Mouse (Mus musculus) midbrain, embryonic 11.5 days (tissue): ENCODE results near the gene Trim11. TPM values are rescaled to one million over a fixed set of nuclear protein-coding genes. Genes with fewer than 3 reads are reported as not detected.
A peak's percentile ranks its signal among the peaks of the same experiment; 100 is the strongest.

Source experiments
- ATAC-seq: fragments of 200-750 bp; cut with Nextera tagmentation; 2 replicates; pipeline ENCODE4 v1.8.0; 2017; ENCODE audit warnings: moderate TSS enrichment, moderate library complexity; ENCODE audit not compliant: low FRiP score
- DNase-seq: peaks from one replicate; pipeline ENCODE4 v3.0.0; 2015; ENCODE audit warnings: low spot score; ENCODE audit errors: missing footprints
- H3K27ac ChIP-seq: fragments of 300-500 bp; sonication (generic); 2 replicates; pipeline ENCODE4 v1.5.1; 2014; ENCODE audit warnings: low read depth, low read length
- H3K27me3 ChIP-seq: fragments of 300-500 bp; sonication (generic); 2 replicates; pipeline ENCODE4 v1.6.1; 2014; ENCODE audit warnings: mild to moderate bottlenecking, low read length, moderate library complexity, mixed read lengths; ENCODE audit not compliant: control insufficient read depth, insufficient read depth
- H3K36me3 ChIP-seq: fragments of 300-500 bp; sonication (generic); 2 replicates; pipeline ENCODE4 v1.6.1; 2014; ENCODE audit warnings: mild to moderate bottlenecking, low read length, moderate library complexity, mixed read lengths; ENCODE audit not compliant: control insufficient read depth, insufficient read depth
- H3K4me1 ChIP-seq: fragments of 300-500 bp; sonication (generic); 2 replicates; pipeline ENCODE4 v1.6.1; 2014; ENCODE audit warnings: low read length; ENCODE audit not compliant: control insufficient read depth, insufficient read depth
- H3K4me2 ChIP-seq: fragments of 300-500 bp; sonication (generic); 2 replicates; pipeline ENCODE4 v1.6.1; 2014; ENCODE audit warnings: mild to moderate bottlenecking, moderate library complexity
- H3K4me3 ChIP-seq: fragments of 300-500 bp; sonication (generic); 2 replicates; pipeline ENCODE4 v1.5.1; 2014; ENCODE audit warnings: low read depth, low read length
- H3K9ac ChIP-seq: fragments of 300-500 bp; sonication (generic); 2 replicates; pipeline ENCODE4 v1.6.1; 2014; ENCODE audit warnings: low read length
- H3K9me3 ChIP-seq: fragments of 300-500 bp; sonication (generic); 2 replicates; pipeline ENCODE4 v1.6.1; 2016; ENCODE audit warnings: low read length; ENCODE audit not compliant: control insufficient read depth
- WGBS: fragments of 180-500 bp; shearing (Covaris S2); extraction: QIAGEN DNeasy Blood & Tissue Kit; methylation state at CpG from one replicate; pipeline ENCODE4 v1.1.7; 2014; 5-methylcytosine and 5-hydroxymethylcytosine counted together
- polyA plus RNA-seq: library from polyadenylated mRNA; unstranded; fragments of >200 nt; fragmentation: Nextera tagmentation; extraction: Ambion mirVana; gene quantifications from 2 replicates; pipeline ENCODE4 v1.2.1, GENCODE M21; 2014

Trim11 gene
- 17.6 and 18.5 TPM in 2 replicates for polyA plus RNA-seq

DNA sequence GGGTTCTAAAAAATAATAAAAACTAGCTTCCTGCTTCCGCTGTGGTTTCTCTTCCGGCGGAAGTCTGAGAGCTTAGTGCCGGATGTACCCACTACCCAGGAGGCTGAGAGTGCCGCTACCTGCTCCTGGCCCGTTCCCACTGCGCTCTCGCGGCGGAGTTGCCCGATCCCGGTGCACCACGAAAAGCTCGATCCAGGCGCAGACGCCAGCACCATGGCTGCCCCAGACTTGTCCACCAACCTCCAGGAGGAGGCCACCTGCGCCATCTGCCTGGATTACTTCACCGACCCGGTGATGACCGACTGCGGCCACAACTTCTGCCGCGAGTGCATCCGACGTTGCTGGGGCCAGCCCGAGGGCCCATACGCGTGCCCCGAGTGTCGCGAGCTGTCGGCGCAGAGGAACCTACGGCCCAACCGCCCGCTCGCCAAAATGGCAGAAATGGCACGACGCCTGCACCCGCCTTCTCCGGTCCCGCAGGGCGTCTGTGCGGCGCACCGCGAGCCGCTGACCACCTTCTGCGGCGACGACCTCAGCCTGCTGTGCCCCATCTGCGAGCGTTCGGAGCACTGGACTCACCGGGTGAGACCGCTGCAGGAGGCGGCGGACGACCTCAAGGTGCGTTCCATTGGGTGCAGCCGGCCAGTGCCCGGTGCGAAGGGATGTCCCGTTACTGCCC, at the start of gene Trim11:
TSS of gene Trim11 (plus strand) at position 67 of the 679 bp plus-strand sequence.
- H3K9me3 ChIP-seq = no peaks in the 10 kb centered on the region
- H3K4me2 ChIP-seq = peak within 1 kb of the TSS; percentile 95
- peaks cover 2% of the 10 kb centered on the region; the same call in 1 of the 2 replicates for H3K36me3 ChIP-seq
- peak within 1 kb of the TSS; percentile 87 for H3K4me3 ChIP-seq
- under 1% methylated on average over 64 of the region's 64 CpGs for WGBS
- no peaks in the 10 kb centered on the region for H3K27me3 ChIP-seq
- ATAC-seq (peak; percentile 78), DNase-seq (no peak)
- peak within 1 kb of the TSS; percentile 86 for H3K9ac ChIP-seq
- peaks cover 22% of the 10 kb centered on the region for H3K4me1 ChIP-seq
- peak within 1 kb of the TSS; percentile 55 for H3K27ac ChIP-seq

DNA sequence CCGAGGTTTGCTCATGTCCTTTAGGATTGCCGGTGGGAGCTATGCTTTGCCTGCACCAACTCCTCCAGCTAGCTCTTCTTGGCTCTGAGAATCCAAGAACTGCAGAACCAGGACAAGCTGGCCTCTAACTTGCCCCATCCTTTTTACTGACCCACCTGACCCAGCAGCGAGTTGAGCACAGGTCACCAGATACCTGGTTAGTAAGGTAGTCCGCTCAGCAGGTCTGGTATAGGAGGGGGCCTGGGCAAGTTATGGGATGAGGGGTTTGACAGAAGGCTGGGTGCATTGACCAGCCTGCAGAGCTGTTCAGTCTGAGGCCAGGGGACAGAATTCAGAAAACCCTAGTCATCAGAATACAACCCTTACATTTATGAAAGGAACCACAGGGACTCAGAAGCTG, 48.8 kb upstream of the Trim11 start:
- ATAC-seq = no peak

DNA sequence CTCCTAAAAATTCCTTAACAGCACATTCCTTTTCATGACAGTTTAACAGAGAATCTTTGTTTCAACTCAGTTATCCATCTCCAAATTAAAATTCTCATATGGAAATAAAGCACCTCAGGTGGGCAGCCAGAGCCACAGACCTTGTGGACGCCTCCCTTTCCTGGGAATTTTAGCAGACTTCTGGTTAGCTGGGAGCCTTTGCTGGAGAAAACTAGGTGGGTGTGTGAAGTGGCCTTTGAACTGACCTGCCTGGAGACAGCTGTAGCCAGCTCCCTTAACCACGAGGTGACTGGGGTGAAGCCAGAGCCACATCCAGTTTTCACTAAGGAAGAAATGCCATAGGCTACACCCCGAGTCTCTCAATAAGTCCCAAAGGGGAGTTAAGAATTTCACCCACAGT, 48.3 kb upstream of the Trim11 start:
- ATAC-seq (no peak), DNase-seq (no peak)
- Histone ChIP-seq H3K4me2 (no peak overlapping the region), H3K27me3 (no peaks in the 10 kb centered on the region), H3K9ac (no peak overlapping the region), H3K27ac (no peak overlapping the region), H3K4me1 (peaks cover 3% of the 10 kb centered on the region; the same call in 1 of the 2 replicates), H3K36me3 (peaks cover 9% of the 10 kb centered on the region), H3K9me3 (no peaks in the 10 kb centered on the region), H3K4me3 (no peak overlapping the region)
- 58% methylated on average over 3 of the region's 3 CpGs for WGBS

More for the DNA sequence above, 48.8 kb upstream of the Trim11 start:
- Histone ChIP-seq H3K9ac (no peak overlapping the region), H3K4me2 (no peak overlapping the region), H3K4me1 (peaks cover 3% of the 10 kb centered on the region; the same call in 1 of the 2 replicates), H3K27ac (no peak overlapping the region), H3K36me3 (peaks cover 9% of the 10 kb centered on the region), H3K4me3 (no peak overlapping the region), H3K9me3 (no peaks in the 10 kb centered on the region), H3K27me3 (no peaks in the 10 kb centered on the region)
- DNase-seq = no peak
- WGBS = 75% methylated on average over 4 of the region's 4 CpGs

DNA sequence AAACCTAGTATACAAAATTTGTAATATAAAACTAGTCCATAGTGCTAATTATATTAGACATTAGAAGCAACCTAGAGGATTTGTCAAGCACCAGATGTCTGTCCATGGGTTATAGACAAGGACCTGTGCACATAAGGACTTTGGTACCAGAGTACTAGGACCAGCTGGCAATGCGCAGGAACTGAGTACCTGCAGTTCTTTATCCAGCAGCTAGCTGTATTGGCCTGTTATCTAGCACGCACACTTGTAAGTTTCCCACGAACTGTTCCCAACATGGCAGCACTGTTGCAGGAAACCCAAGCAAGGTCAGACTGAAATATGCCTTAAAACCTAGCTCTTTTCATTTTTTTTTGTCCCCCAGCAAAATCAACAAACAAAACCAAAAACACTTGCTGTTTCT, 47.6 kb upstream of the Trim11 start:
- ATAC-seq (no peak), DNase-seq (no peak)
- WGBS = 97% methylated on average over 3 of the region's 3 CpGs
- Histone ChIP-seq H3K4me1 (peaks cover 3% of the 10 kb centered on the region; the same call in 1 of the 2 replicates), H3K27me3 (no peaks in the 10 kb centered on the region), H3K9ac (no peak overlapping the region), H3K9me3 (no peaks in the 10 kb centered on the region), H3K4me2 (no peak overlapping the region), H3K27ac (no peak overlapping the region), H3K36me3 (peaks cover 11% of the 10 kb centered on the region), H3K4me3 (no peak overlapping the region)

DNA sequence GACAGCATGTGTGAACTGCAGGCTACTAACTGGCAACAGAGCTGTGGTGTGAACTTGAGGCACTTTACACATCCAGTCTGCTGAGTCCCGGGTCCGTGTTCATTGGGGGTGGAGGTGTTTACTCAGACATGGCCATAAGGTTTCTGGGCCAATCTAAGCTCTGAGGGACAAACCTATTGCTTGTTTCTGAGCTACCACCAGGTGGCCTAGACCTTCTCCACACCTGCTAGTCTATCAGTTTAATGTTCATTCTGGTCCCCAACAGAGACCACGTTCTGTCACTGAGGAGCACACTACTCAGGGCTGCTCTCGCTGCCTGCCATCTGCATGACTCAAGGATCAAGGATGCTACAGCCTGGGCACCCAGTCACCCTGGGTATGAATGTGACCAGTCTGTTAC, 46.3 kb upstream of the Trim11 start:
- no peak for DNase-seq
- Histone ChIP-seq H3K9me3 (no peaks in the 10 kb centered on the region), H3K27ac (no peak overlapping the region), H3K27me3 (no peaks in the 10 kb centered on the region), H3K4me2 (no peak overlapping the region), H3K4me3 (no peak overlapping the region), H3K9ac (no peak overlapping the region), H3K36me3 (peaks cover 13% of the 10 kb centered on the region), H3K4me1 (peaks cover 3% of the 10 kb centered on the region; the same call in 1 of the 2 replicates)
- ATAC-seq = no peak
- 78% methylated on average over 4 of the region's 4 CpGs for WGBS

DNA sequence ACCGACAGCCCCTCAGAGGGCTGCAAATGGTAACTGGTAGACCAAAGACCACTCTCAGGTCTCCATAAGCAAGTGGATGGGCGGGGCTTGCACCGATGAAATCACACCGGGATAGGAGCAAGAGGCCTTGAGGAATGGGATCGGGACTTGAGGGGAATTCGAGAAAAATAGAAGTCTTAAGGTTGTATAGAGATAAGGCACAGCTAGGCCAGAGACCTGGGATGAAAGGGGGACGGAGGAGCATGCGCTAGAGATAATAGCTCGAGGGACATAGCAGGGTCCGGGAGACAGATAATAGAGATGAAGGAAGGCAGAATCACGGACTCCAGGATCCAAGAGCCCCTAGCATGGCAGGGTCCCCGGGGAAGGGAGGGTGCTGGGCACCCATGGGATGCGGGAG, 40.0 kb upstream of the Trim11 start:
- H3K27ac ChIP-seq = peak overlapping the region; percentile 84
- H3K27me3 ChIP-seq = no peaks in the 10 kb centered on the region
- ATAC-seq (peak; percentile 17; the same call in 1 of the 2 replicates), DNase-seq (peak; percentile 93)
- H3K4me3 ChIP-seq = peak overlapping the region; percentile 90
- no peaks in the 10 kb centered on the region for H3K9me3 ChIP-seq
- peak overlapping the region; percentile 97 for H3K9ac ChIP-seq
- peaks cover 12% of the 10 kb centered on the region for H3K36me3 ChIP-seq
- peak overlapping the region; percentile 98 for H3K4me2 ChIP-seq
- peaks cover 14% of the 10 kb centered on the region for H3K4me1 ChIP-seq
- WGBS = 3% methylated on average over 13 of the region's 13 CpGs

DNA sequence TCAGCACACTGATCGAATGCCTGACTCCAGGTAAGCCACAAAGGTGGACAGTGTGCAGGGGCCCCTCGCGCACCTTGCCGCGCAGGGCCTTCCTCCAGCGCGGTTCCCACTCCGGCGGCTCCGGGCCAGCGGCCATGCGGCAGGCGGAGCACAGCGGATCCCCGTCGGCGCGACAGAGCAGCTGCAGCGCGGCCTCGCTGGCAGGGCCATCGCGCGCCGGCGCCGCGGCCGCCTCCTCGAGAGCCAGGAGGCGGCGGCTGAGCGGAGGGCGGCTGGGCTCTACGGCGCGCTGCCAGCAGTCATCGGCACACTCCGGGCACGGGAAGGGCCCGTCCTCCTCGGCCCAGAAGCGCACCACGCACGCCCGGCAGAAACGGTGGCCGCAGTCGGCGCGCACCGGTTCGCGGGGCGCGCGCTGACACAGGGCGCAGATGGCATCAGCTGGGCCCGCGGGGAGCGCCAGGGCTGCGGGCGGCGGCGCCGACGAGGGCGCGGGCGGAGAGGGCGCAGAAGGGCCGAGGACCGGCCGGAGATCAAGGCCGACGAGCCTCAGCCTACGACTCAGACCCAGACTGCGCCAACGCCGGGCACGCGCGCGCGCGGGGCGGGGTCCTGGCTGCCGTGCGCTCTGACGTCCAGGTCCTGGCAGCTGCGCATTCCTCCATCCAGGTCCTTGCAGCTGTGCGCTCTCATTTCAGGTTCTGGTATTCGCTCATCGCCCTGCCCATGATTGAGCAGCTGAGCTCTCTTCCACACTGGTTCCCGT, 39.4 kb upstream of the Trim11 start, which contains the start of gene Rnf187:
TSS of gene Rnf187 (minus strand) at position 595 of the 766 bp plus-strand sequence.
- Histone ChIP-seq H3K9me3 (no peaks in the 10 kb centered on the region), H3K9ac (peak within 1 kb of the TSS; percentile 97), H3K4me1 (peaks cover 14% of the 10 kb centered on the region), H3K4me3 (peak within 1 kb of the TSS; percentile 90), H3K27ac (peak within 1 kb of the TSS; percentile 84), H3K4me2 (peak within 1 kb of the TSS; percentile 98), H3K36me3 (peaks cover 8% of the 10 kb centered on the region), H3K27me3 (no peaks in the 10 kb centered on the region)
- under 1% methylated on average over 87 of the region's 95 CpGs for WGBS
- ATAC-seq = peak; percentile 96
- DNase-seq = peak; percentile 100

DNA sequence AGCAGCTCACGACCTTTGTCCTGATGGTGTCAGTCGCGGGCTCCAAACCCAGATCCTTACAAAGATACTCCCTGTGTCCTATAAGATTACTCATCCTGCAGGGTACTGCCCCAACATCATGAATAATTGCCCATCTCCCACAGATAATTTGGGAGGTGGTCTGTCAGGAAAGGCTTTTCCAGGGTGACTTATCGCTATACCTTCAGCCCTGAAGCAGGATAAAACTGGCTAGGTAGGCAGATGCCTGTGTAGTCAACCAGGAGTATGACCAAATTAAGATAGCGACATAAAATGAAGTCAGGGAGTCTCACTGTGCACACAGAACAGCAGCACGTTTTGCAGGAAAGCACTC, 38.8 kb upstream of the Trim11 start:
- DNase-seq (no peak), ATAC-seq (no peak)
- peak overlapping the region; percentile 72 for H3K27ac ChIP-seq
- H3K4me1 ChIP-seq = peaks cover 14% of the 10 kb centered on the region
- peak overlapping the region; percentile 98 for H3K4me2 ChIP-seq
- WGBS = 17% methylated on average over 6 of the region's 6 CpGs
- peak overlapping the region; percentile 97 for H3K9ac ChIP-seq
- no peaks in the 10 kb centered on the region for H3K9me3 ChIP-seq
- peaks cover 5% of the 10 kb centered on the region; the same call in 1 of the 2 replicates for H3K36me3 ChIP-seq
- peak overlapping the region; percentile 90; the same call in 1 of the 2 replicates for H3K4me3 ChIP-seq
- no peaks in the 10 kb centered on the region for H3K27me3 ChIP-seq

DNA sequence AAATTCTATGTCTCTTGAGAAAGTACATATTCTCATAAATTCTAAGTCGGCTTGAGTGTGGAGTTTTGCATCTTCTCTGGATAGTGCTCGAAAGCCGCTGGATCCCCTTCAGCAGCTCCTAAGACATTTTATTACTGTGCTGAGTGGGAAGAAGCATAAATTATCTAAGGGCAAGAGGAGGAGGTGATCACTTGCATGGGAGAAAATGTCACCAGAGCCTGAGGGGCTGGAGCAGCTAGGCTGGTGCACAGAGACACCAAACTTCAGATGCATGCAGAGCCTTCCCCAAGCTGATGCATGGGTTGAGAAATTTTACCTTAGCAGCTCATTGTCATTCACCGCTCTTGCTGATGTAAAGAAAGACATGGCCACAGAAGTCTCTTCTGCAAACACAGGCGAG, 33.8 kb upstream of the Trim11 start:
- Histone ChIP-seq H3K4me1 (0 out of 2 replicates have a peak, but pooled peaks cover 4% of the 10 kb centered on the region), H3K36me3 (no peaks in the 10 kb centered on the region), H3K9me3 (no peaks in the 10 kb centered on the region), H3K4me2 (no peak overlapping the region), H3K4me3 (no peak overlapping the region), H3K27ac (no peak overlapping the region), H3K27me3 (no peaks in the 10 kb centered on the region), H3K9ac (no peak overlapping the region)
- 74% methylated on average over 5 of the region's 5 CpGs for WGBS
- ATAC-seq (no peak), DNase-seq (no peak)
